Mouse (Mus musculus): ENCODE measurements around the gene Gnrhr.

Gnrhr gene

DNA sequence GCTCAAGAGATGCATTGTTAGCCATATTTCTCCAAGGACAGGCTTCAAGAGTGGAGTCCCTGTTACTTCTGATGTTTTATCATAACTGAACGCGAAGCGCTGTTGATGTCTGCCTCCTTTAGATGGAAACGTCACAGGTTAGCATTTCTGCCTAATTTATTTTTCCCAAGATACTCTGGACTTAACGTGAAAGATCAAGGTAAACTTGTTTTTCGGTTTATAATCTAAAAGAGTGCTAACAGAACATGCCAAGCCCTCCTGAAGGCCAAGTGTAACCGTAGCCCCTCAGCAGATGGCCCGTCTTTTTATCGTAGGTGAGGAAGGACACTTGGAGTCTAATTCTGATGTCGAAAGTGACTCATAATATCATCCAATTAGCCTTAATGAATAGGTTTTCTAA is at the start of gene Gnrhr:
Gene Gnrhr (minus strand): TSS at position 101 of the 400 bp plus-strand sequence.
- no peak for DNase-seq (ENCODE audit: extremely low spot score, low read depth, low spot score)

DNA sequence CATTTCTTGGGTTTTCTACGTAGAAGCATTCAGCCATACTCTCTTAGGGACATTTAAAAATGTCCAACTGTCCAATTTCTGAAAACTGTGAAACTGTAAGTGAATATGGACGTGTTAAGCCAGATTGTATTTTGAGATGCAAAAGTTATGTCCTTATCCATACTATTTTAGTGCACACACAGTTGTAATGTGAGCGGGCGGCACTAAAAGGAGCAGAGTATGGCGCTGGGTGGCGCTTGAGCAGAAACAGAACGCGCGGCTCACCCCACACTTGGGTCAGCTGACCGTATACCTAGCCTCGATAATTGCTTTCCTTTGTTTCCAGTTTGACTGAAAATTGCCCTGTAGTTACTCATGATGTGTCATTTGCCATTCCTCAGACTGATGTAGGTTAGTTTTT is 48.9 kb upstream of the Gnrhr start:
- no peak for DNase-seq (ENCODE audit: extremely low spot score, low read depth, low spot score)

GRCm38 (mm10) chr5:86244880-86245279 is 47.2 kb upstream of the Gnrhr start:
- no peak for DNase-seq (ENCODE audit: extremely low spot score, low read depth, low spot score)

DNA sequence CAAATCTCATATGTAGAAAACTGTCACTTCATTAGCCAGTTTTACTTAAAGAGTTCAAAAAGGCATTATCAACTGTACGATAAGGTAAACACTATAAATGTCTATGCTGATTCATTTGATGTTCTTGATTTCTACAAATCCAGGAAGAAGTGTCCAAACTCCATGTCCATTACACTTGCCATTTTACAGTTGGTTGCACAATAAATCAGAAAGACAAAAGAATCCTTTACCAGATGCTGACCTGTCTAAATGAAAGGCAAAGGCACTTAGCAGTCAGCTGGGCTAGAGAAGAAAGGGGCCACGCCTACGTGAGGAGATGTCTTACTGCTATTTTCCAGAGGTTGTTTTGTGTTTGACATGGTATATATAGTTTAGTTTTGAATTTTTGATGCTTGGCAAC is 46.6 kb upstream of the Gnrhr start:
- no peak for DNase-seq (ENCODE audit: extremely low spot score, low read depth, low spot score)

DNA sequence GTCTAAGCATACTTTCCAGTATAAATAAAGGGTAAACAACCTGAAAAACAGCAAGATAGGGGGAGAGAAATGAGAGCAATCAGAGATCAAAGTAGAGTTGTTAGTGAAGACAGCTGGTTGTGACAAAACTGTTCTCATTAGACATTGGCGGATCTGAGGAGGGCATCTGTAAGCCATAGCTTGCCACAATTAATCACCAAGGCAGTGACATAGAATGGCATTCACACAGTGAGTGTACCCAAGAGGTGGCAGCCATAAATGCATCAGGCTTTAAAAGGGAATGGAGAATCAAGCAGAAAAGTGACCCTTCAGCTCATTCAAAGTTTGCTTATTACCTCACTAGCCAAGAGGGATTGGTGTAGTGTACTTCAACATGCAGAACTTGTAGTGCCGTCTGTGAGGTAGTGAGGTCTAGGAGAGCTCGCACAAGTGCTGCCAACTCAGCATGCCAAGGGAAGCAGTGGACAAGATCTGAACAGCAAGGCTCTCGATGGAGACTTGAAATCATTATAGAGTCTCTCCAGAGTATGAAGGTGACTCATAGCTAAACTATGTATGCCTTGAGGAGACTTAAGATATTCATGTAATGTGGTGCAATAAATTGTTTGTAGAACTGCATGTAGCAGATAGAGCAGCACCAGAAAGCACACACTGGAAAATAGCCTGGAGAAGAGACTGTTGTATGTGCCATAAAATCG is 29.6 kb upstream of the Gnrhr start:
- DNase-seq (ENCODE audit: extremely low spot score, low read depth, low spot score), result no peak

DNA sequence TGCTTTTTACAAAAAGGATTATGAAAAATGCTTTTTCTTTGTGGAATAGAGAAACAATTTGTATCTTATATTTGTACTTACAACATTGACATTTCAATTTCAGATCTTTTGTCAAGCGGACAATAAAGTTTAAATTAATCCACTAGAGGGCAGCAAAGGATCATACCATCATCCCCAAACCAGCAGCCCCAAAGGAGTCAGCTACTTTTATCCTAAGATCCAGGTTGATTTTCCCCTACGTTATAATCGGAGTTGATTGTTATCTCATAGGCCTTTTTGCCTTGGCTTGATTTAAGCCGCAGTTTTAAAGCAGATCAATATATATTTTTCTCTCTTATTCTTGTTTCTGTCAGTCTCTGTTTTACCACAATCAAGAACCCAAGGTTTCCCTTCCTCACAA is 6.3 kb downstream of the Gnrhr start:
- peak; percentile 22 for DNase-seq (ENCODE audit: extremely low spot score, low read depth, low spot score)

GRCm38 (mm10) chr5:86190770-86191169 is 6.9 kb downstream of the Gnrhr start:
- DNase-seq (ENCODE audit: extremely low spot score, low read depth, low spot score), result no peak

DNA sequence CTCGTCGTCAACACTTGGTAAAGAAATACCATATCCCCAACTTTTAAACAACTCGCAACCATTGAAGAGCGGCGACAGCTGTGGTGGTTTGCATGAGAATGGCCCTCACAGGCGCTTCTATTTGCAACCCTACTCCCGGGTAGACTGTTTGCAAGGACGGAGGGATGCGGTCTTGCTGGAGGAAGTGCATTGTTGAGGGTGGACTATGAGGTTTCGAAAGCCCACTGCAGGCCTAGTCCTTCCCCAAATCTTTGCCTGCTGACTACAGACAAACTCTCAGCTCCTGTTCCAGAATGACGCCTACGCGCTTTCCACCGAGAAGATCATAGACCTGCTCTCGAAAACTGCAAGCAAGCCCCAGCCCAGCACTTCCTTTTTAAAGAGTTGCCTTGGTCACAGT is 7.4 kb downstream of the Gnrhr start:
- no peak for DNase-seq (ENCODE audit: extremely low spot score, low read depth, low spot score)

- DNase-seq (ENCODE audit: extremely low spot score, low read depth, low spot score), result no peak
These were observed 10.3 kb downstream of the Gnrhr start for GRCm38 (mm10) chr5:86187441-86187840.

GRCm38 (mm10) chr5:86173778-86174177 is 23.9 kb downstream of the Gnrhr start:
- DNase-seq (ENCODE audit: extremely low spot score, low read depth, low spot score), result no peak

DNA sequence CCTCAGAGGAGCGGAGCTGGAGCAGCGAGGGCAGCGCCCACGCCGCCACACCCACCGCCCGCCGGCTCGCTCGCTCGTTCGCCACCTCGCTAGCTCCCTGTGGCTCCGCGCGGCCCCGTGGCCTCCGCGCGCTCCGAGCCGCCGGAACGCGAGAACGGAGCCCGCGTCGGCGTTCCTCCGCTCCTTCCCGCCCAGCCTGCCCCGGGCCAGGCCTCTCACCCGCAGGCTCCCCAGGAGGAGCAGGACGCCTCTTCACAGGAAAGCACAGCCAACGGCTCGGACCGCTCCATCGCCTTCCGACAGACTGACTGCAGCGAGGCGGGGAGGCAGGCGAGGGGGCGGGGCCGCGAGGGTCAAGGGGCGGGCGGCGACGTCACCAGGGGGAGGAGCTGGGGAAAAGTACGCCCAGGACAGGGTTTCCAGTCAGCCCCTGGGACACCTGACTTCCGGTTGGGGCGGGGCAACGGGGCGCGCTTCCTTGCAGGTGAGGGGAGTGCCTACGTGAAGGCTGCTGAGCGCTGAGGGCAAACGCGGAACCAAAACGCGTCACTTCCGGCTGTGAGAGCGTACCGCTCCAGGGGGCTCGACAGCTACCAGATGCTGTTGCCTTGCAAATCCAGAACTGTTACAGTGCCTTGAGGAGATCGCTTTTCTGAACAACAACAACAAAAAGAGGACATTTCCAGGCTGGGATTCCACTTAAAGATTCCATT is 25.1 kb downstream of the Gnrhr start, which contains the start of gene Uba6:
Gene Uba6 (minus strand): TSS at position 355 of the 713 bp plus-strand sequence.
- peak; percentile 91 for DNase-seq (ENCODE audit: extremely low spot score, low read depth, low spot score)

DNA sequence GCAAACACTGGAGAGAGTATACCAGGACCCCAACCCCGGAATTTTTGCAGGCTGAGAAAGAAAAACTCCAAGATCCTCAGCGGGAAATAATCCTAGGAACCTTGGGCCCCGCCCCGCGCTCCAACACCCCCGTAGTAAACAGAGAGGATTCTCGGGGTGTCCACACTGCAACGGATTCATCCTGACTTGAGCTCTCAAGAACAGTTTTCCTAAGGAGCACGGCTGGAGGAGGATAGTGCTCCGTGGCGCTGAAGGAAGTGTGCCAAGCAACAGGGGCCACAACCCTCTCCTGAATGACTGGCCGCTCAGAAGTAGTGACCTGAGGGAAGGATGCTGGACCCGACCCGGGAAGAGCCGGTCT is 25.6 kb downstream of the Gnrhr start:
- DNase-seq (ENCODE audit: extremely low spot score, low read depth, low spot score), result no peak

All from hindlimb bud, embryonic 11.5 days (tissue).